Mouse (Mus musculus): Measurements from ENCODE around the gene Slc39a10.
"Not testable (repeated sequence)": the region's sequence is repeated elsewhere in the genome, so short reads cannot be mapped to it uniquely, and the experiment has no call there.

Gene Slc39a10

DNA sequence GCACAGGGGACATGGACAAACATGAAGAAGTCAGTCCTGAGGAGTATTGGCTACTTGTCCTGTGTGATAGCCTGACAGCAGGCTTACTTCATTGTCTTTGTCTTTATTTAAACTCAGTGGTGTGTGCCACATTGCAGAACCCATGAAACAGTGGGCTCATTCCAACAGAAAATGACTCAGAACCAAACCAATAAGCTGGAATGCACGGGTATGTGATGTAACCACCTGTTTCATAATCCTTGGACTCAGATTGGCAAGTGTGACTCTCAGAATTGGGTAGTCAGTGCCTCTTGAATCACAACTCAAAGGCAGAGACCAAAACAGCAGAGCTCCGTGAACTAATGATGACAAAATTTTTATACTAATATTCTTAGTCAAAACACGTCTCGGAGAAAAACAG, 110.4 kb downstream of the Slc39a10 start:
- DNase-seq (ENCODE audit: low spot score in 2 of 2), result not testable (repeated sequence)

DNA sequence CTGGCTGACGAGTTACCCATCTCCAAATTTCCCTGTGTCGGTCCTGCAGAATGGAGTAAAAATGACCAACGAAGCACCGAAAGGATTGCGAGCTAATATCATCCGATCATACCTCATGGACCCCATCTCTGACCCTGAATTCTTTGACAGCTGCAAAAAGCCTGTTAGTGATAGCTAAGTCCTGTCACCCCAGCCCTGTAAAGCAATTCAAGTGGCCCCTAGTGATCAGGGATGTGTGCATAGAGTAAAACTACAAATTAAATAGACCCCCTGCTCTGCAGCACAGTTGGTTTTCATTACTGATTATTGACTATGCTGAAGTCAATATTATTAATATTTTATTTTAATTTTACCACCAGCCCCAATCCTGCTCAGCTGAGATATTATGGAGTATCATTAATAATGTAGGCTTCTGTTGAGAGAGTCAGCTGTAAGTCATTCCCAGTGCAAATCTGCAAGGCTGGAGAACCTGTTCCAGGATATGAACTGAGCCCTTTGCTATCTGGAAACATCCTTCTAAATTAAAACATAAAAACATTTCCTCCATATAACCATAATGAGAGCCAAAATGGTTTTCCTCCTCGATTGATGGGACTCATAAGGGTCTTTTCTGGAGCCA, 122.5 kb downstream of the Slc39a10 start:
- DNase-seq (ENCODE audit: low spot score in 2 of 2), result not testable (repeated sequence)

DNA sequence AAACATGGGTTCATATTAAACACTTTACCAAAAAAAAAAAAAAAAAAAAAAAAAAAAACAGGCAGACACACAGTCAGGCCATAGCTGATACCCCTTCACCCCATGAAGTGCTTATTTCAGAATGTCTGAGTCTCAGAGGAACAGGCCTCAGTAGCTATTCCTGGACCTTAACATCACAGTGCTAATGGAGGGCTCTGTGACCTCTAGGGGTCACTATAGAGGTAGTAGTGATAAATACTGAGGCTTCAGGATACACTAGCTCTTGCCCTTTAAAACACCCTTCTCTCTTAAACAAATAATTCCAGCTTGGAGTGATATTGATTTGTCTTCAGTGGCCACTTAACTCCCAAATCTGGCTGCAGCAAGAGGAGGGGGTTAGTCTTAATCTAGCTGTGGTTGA, 123.3 kb downstream of the Slc39a10 start:
- not testable (repeated sequence) for DNase-seq (ENCODE audit: low spot score in 2 of 2)

DNA sequence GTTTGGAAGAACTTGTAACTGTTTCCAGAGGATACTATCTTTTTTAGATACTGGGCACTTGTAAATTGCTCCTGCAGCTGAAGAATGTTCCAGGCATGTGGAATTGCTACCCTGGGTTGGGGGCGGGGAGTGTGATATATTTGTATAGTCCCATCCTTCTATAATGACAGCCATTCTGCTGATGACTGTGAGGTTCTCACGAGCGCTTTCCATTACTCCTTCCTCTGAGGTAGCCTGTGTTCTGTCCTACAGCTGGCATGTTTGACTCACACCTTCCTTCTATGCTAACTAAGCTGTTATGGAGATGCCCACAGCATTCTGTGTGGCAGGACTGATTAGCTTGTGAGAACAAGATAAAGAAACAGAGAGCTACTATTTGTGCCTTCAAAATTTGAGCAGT, 128.1 kb downstream of the Slc39a10 start:
- DNase-seq (ENCODE audit: low spot score in 2 of 2), result not testable (repeated sequence)

All from thymus, postnatal 10 days (tissue).